Mouse (Mus musculus) midbrain, embryonic 15.5 days (tissue): ENCODE results near the gene Ang. TPM values are rescaled to one million over a fixed set of nuclear protein-coding genes. Genes with fewer than 3 reads are reported as not detected.
"Not testable (repeated sequence)": the region's sequence is repeated elsewhere in the genome, so short reads cannot be mapped to it uniquely, and the experiment has no call there.

Experiments
- ATAC-seq: fragments of 200-750 bp; cut with Nextera tagmentation; replicated peaks from 2 replicates; pipeline ENCODE4 v1.8.0; 2017; ENCODE audit warnings: moderate TSS enrichment
- H3K27ac ChIP-seq: fragments of 300-500 bp; sonication (generic); 2 replicates; pipeline ENCODE4 v1.5.1; 2015; ENCODE audit warnings: mild to moderate bottlenecking, inconsistent platforms
- H3K27me3 ChIP-seq: fragments of 300-500 bp; sonication (generic); replicated peaks from 2 replicates; pipeline ENCODE4 v1.6.1; 2015; ENCODE audit warnings: inconsistent platforms
- H3K36me3 ChIP-seq: fragments of 300-500 bp; sonication (generic); replicated peaks from 2 replicates; pipeline ENCODE4 v1.6.1; 2015; ENCODE audit warnings: inconsistent platforms
- H3K4me1 ChIP-seq: fragments of 300-500 bp; sonication (generic); 2 replicates; pipeline ENCODE4 v1.6.1; 2015; ENCODE audit warnings: inconsistent platforms
- H3K4me2 ChIP-seq: fragments of 300-500 bp; sonication (generic); 2 replicates; pipeline ENCODE4 v1.6.1; 2015; ENCODE audit warnings: inconsistent platforms, mild to moderate bottlenecking, moderate library complexity
- H3K4me3 ChIP-seq: fragments of 300-500 bp; sonication (generic); 2 replicates; pipeline ENCODE4 v1.5.1; 2015; ENCODE audit warnings: mild to moderate bottlenecking, inconsistent platforms
- H3K9ac ChIP-seq: fragments of 300-500 bp; sonication (generic); 2 replicates; pipeline ENCODE4 v1.6.1; 2015; ENCODE audit warnings: mild to moderate bottlenecking, inconsistent platforms
- H3K9me3 ChIP-seq: fragments of 300-500 bp; sonication (generic); 2 replicates; pipeline ENCODE4 v1.6.1; 2016; ENCODE audit warnings: inconsistent platforms
- WGBS: fragments of 180-500 bp; shearing (Covaris S2); methylation state at CpG from one replicate; pipeline ENCODE4 v1.1.7; 2015; ENCODE audit warnings: mixed read lengths; 5-methylcytosine and 5-hydroxymethylcytosine counted together
- polyA plus RNA-seq: library from polyadenylated mRNA; unstranded; fragments of >200 nt; fragmentation: Nextera tagmentation; extraction: Ambion mirVana; gene quantifications from 2 replicates; pipeline ENCODE4 v1.2.1, GENCODE M21; 2015

The Ang gene
- polyA plus RNA-seq, 1 experiment from 2014 or later: 4.8 TPM

GRCm38 (mm10) chr14:51090077-51090781, 721 bp upstream of the Ang start:
- Histone ChIP-seq H3K4me2 (peak overlapping the region; percentile 69), H3K27ac (peak overlapping the region; percentile 77), H3K36me3 (no peaks in the 10 kb centered on the region), H3K27me3 (peaks cover 3% of the 10 kb centered on the region; the same call in 1 of the 2 replicates), H3K9ac (peak overlapping the region; percentile 67), H3K9me3 (no peaks in the 10 kb centered on the region), H3K4me3 (peak overlapping the region; percentile 73), H3K4me1 (peaks cover 14% of the 10 kb centered on the region; the same call in 1 of the 2 replicates)
- ATAC-seq: peak; percentile 57
- under 1% methylated on average over 27 of the region's 27 CpGs for WGBS

DNA sequence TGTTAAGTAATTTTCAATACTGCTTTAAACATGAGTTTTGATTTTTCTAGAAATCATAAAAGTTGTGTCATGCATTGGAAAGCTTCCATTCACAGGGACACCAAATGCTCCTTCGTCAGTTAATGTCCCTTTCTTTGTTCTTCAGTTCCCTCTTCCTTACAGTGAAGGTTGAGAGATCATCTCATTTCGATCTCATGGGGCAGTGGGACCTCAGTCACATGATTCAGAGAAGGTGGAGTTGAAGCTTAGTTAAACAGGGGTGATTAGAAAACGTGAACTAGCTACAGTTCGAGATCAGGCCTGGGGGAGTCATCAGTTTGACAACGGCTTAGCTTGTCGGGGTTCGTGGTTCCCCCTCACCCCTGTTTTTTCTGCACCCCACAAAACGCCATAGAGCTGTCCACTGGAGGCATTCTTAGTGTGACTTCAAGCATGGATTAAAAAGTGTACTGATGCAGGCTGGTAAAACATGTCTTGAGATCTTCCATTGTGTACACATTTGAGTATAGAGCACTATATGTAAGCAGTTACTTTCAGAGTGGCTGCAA, 1.2 kb downstream of the Ang start:
- ATAC-seq: no peak
- no peaks in the 10 kb centered on the region for H3K27me3 ChIP-seq
- H3K4me1 ChIP-seq: peaks cover 14% of the 10 kb centered on the region; the same call in 1 of the 2 replicates
- WGBS: 55% methylated on average over 8 of the region's 8 CpGs
- H3K36me3 ChIP-seq: no peaks in the 10 kb centered on the region
- peak overlapping the region; percentile 73 for H3K4me3 ChIP-seq
- peak overlapping the region; percentile 69 for H3K4me2 ChIP-seq
- no peak overlapping the region for H3K9ac ChIP-seq
- no peak overlapping the region for H3K27ac ChIP-seq
- H3K9me3 ChIP-seq: no peaks in the 10 kb centered on the region

GRCm38 (mm10) chr14:51093496-51093895, 2.5 kb downstream of the Ang start:
- Histone ChIP-seq H3K9ac (no peak overlapping the region), H3K4me1 (peaks cover 10% of the 10 kb centered on the region; the same call in 1 of the 2 replicates), H3K4me2 (no peak overlapping the region), H3K4me3 (no peak overlapping the region), H3K9me3 (no peaks in the 10 kb centered on the region), H3K27me3 (no peaks in the 10 kb centered on the region), H3K27ac (no peak overlapping the region), H3K36me3 (no peaks in the 10 kb centered on the region)
- no peak for ATAC-seq
- WGBS: 36% methylated on average over 3 of the region's 3 CpGs

- Histone ChIP-seq H3K4me1 (0 out of 2 replicates have a peak, but pooled peaks cover 7% of the 10 kb centered on the region), H3K27ac (no peak overlapping the region), H3K36me3 (no peaks in the 10 kb centered on the region), H3K9me3 (no peaks in the 10 kb centered on the region), H3K9ac (no peak overlapping the region), H3K27me3 (no peaks in the 10 kb centered on the region), H3K4me2 (no peak overlapping the region), H3K4me3 (no peak overlapping the region)
- ATAC-seq: no peak
- WGBS: 85% methylated on average over 5 of the region's 5 CpGs
Observed at GRCm38 (mm10) chr14:51094096-51094875, 3.3 kb downstream of the Ang start.

- no peaks in the 10 kb centered on the region for H3K9me3 ChIP-seq
- ATAC-seq: no peak
- H3K4me2 ChIP-seq: no peak overlapping the region
- no peak overlapping the region for H3K9ac ChIP-seq
- no peak overlapping the region for H3K27ac ChIP-seq
- no peaks in the 10 kb centered on the region for H3K27me3 ChIP-seq
- H3K4me3 ChIP-seq: no peak overlapping the region
- 0 out of 2 replicates have a peak, but pooled peaks cover 7% of the 10 kb centered on the region for H3K4me1 ChIP-seq
- no peaks in the 10 kb centered on the region for H3K36me3 ChIP-seq
- WGBS: 75% methylated on average over 9 of the region's 9 CpGs
Observed at GRCm38 (mm10) chr14:51094921-51095320, 4.0 kb downstream of the Ang start.

DNA sequence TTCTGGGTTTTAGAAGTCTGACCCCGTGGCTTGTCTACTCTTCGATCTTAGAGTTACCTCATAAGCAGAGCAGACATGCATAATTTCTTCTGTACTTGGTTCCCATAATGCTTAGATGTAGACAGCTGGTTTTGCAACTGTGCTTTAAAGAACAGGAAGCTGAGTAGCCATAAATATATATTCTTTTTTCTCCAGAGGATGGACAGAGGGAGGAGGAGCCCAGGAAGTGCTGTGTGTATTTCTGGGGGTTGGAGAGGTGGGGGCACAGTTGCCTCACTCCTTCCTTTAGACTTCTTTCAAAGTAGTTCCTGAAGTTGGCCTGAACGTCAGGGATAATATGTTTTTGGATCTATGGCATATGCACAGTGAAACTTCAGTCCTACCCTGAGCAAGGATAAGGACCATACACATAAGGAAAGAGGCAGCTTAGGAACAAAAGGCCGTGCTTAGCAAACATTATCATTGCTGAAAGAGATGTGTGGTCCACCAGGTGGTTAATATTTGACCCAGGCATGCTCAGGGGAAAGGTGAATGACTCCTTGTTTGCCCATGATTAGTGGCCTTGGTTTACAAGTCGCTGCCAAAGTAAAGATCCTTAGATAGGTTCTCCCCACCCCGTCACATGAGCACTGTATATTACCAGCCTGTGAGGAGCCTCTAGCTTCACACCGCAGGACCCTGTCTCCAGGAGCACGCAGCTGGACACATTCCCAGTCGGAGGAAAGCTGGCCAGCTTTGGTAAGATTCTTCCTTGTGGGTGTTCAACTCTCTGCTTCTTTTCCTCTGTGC, 5.0 kb downstream of the Ang start:
- Histone ChIP-seq H3K27me3 (no peaks in the 10 kb centered on the region), H3K36me3 (no peaks in the 10 kb centered on the region), H3K27ac (no peak overlapping the region), H3K9me3 (no peaks in the 10 kb centered on the region), H3K9ac (no peak overlapping the region), H3K4me2 (no peak overlapping the region), H3K4me1 (0 out of 2 replicates have a peak, but pooled peaks cover 7% of the 10 kb centered on the region), H3K4me3 (no peak overlapping the region)
- 77% methylated on average over 9 of the region's 9 CpGs for WGBS
- ATAC-seq: no peak

- H3K9ac ChIP-seq, H3K27ac ChIP-seq, H3K4me3 ChIP-seq, H3K36me3 ChIP-seq, H3K4me2 ChIP-seq, H3K4me1 ChIP-seq, H3K9me3 ChIP-seq, H3K27me3 ChIP-seq: not testable (repeated sequence)
- WGBS: 10% methylated on average over 1 of the region's 1 CpGs
- peak; percentile 32; the same call in 1 of the 2 replicates for ATAC-seq
Observed at GRCm38 (mm10) chr14:51098300-51098699, 7.3 kb downstream of the Ang start.

DNA sequence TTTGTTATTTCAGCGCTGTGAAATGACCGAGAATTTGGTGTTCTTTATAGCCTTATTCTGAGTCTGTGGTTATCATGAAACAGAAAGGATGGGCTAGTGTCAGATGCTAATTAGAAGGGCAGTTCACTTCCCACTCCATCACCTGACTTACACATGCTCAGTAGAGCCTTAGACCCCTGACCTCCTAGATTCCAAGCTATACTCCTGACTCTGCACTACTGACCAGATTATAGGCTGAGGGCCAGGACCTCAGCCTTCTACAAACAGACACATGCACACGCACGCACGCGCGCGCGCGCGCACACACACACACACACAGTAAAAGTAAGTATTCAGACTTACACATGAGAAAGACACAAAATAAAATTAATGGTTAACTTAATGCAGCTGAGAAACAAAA, 8.0 kb downstream of the Ang start:
- H3K4me3 ChIP-seq: no peak overlapping the region
- no peak overlapping the region for H3K4me2 ChIP-seq
- ATAC-seq: no peak
- WGBS: 94% methylated on average over 11 of the region's 11 CpGs
- no peak overlapping the region for H3K27ac ChIP-seq
- no peaks in the 10 kb centered on the region for H3K4me1 ChIP-seq
- H3K36me3 ChIP-seq: no peaks in the 10 kb centered on the region
- H3K9ac ChIP-seq: no peak overlapping the region
- no peaks in the 10 kb centered on the region for H3K27me3 ChIP-seq
- H3K9me3 ChIP-seq: no peaks in the 10 kb centered on the region

- H3K4me3 ChIP-seq: no peak overlapping the region
- no peak overlapping the region for H3K4me2 ChIP-seq
- no peak for ATAC-seq
- H3K36me3 ChIP-seq: no peaks in the 10 kb centered on the region
- no peak overlapping the region for H3K9ac ChIP-seq
- H3K27ac ChIP-seq: no peak overlapping the region
- no peaks in the 10 kb centered on the region for H3K9me3 ChIP-seq
- H3K4me1 ChIP-seq: no peaks in the 10 kb centered on the region
- H3K27me3 ChIP-seq: no peaks in the 10 kb centered on the region
- WGBS: 80% methylated on average over 9 of the region's 9 CpGs
Observed at GRCm38 (mm10) chr14:51101284-51101683, 10.3 kb downstream of the Ang start.

GRCm38 (mm10) chr14:51103217-51103616, 12.3 kb downstream of the Ang start:
- no peak overlapping the region for H3K27ac ChIP-seq
- no peak overlapping the region for H3K4me2 ChIP-seq
- no peaks in the 10 kb centered on the region for H3K4me1 ChIP-seq
- H3K27me3 ChIP-seq: no peaks in the 10 kb centered on the region
- H3K9me3 ChIP-seq: no peaks in the 10 kb centered on the region
- ATAC-seq: peak; percentile 63
- no peak overlapping the region for H3K9ac ChIP-seq
- WGBS: 64% methylated on average over 3 of the region's 3 CpGs
- no peak overlapping the region for H3K4me3 ChIP-seq
- H3K36me3 ChIP-seq: no peaks in the 10 kb centered on the region

GRCm38 (mm10) chr14:51104366-51104765, 13.4 kb downstream of the Ang start:
- no peak overlapping the region for H3K27ac ChIP-seq
- ATAC-seq: no peak
- H3K36me3 ChIP-seq: no peaks in the 10 kb centered on the region
- H3K4me3 ChIP-seq: no peak overlapping the region
- H3K27me3 ChIP-seq: no peaks in the 10 kb centered on the region
- no peaks in the 10 kb centered on the region for H3K9me3 ChIP-seq
- no peaks in the 10 kb centered on the region for H3K4me1 ChIP-seq
- 82% methylated on average over 2 of the region's 2 CpGs for WGBS
- no peak overlapping the region for H3K4me2 ChIP-seq
- H3K9ac ChIP-seq: no peak overlapping the region

- no peaks in the 10 kb centered on the region for H3K27me3 ChIP-seq
- no peak overlapping the region for H3K9ac ChIP-seq
- H3K4me3 ChIP-seq: no peak overlapping the region
- H3K4me1 ChIP-seq: no peaks in the 10 kb centered on the region
- ATAC-seq: no peak
- H3K9me3 ChIP-seq: no peaks in the 10 kb centered on the region
- H3K27ac ChIP-seq: no peak overlapping the region
- no peaks in the 10 kb centered on the region for H3K36me3 ChIP-seq
- no peak overlapping the region for H3K4me2 ChIP-seq
Observed at GRCm38 (mm10) chr14:51106449-51106967, 15.6 kb downstream of the Ang start.
